Mouse (Mus musculus) kidney, adult 18-20 months (tissue): ENCODE data around the gene Gck.

Source experiments
- DNase-seq: peaks from one replicate; pipeline ENCODE4 v3.0.0; 2021

The Gck gene

DNA sequence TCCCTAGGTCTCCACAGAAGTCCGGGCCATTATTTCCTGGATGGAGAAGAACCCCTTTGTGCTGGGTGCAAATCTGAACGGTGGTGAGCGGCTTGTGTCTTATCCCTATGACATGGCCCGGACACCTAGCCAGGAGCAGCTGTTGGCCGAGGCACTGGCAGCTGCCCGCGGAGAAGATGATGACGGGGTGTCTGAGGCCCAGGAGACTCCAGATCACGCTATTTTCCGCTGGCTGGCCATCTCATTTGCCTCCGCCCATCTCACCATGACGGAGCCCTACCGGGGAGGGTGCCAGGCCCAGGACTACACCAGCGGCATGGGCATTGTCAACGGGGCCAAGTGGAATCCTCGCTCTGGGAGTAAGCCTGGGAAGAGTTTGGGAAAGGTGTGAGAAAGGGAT, 79.8 kb downstream of the Gck start:
- no peak for DNase-seq

DNA sequence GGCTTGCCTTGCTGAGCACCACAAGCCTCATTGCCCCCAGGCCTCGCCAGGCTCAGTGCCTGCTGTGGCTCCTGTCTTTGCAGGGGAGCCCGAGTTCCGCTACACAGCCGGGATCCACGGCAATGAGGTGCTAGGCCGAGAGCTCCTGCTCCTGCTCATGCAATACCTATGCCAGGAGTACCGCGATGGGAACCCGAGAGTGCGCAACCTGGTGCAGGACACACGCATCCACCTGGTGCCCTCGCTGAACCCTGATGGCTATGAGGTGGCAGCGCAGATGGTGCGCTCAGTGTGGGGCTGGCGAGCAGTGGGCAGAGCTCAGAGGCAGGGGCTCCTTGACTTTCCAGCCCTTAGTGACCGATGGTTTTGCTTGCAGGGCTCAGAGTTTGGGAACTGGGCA, 80.5 kb downstream of the Gck start:
- DNase-seq: no peak

DNA sequence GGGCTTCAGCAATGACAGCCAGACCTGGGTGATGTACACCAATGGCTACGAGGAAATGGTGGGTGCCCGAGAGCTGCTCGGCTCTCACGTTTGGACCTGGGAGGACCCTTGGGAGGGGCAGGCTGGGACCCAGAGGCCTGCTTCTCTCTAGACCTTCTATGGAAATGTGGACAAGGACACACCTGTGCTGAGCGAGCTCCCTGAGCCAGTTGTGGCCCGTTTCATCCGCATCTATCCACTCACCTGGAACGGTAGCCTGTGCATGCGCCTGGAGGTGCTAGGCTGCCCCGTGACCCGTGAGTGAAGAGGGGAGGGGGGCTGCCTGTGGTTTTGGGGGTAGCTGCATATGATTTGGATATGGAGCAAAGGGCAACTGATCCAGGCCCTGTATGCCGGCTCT, 81.6 kb downstream of the Gck start:
- peak; percentile 63 for DNase-seq

DNA sequence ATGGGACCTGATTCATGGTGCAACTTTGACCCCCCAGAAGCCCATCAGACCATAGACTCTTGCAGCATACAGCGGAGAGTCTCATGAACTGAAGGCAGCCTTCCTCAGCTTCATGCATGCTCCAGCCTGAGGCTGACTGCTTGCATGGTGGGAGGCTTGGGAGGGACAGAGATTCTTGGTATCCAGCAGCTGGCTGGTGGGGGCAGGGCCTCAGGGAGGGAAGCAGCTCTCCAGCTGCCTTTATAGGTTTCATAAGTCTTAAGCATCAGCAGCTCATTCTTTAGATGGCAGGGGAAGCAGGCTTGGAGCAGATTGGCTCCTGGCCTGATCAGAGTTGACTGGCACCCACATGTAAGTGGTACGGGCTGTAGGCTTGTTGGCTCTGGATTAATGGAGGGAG, 82.7 kb downstream of the Gck start:
- no peak for DNase-seq

DNA sequence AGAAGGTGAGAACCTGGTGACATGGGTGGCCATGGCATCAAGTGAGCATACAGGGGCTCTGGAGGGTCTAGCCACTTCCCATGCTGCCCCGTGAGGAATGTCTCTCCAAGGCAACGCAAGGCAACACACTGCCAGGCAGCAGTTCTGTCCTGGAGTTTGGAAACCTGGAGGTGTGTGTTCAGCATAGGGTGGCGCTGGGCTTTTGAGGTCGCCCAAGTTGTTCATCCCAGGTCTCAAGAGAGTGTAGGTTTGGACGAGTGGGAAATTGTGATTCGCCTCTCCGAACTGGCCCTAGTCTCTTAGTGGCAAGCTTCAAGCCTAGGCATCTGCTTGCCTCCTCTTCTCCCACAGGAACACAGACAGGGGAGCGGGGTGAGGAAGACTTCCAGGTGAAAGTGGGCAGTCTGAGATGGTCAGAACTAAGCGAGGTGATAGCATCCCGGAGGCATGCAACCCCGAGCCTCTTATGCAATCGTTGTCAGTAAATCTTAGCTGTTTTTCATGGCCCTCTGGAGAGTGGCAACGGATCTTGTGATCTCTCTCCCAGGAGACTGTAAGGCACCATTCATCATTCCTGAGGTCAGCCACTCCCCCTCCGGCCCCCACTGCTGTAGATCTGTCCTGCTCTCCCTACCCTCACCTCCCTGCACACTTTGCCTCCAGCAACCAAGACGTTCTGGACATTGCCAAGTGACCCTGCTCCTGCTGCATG, 87.3 kb downstream of the Gck start:
- peak; percentile 64 for DNase-seq

DNA sequence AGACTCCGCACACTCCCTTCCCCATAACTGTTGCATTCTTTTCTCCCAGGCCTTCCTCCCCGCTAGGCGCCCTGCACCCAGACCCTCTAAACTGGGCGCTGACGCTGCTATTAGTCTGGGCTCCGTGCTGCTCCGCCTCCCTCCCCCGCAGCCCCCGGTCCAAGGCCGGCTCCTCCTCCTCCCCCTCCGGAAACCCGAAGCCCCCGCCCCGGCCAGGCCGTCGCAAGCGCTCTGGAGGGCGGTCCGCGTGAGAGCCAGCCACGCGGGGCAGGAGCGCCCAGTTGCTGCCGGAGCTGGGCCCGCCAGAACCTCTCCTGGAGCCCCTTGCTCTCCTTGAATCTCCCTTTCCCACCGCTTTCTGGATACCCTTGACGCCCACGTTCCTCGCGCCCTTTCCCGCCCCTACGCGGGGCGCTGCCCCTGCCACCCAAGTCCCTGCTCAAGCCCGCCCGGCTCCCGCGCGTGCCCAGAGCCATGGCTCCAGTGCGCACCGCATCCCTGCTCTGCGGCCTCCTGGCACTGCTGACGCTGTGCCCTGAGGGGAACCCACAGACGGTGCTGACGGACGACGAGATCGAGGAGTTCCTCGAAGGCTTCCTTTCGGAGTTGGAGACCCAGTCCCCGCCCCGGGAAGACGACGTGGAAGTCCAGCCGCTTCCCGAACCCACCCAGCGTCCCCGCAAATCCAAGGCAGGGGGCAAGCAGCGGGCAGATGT, 88.0 kb downstream of the Gck start, which contains the start of gene Aebp1:
Gene Aebp1 (plus strand): TSS at position 270 of the 716 bp plus-strand sequence.
- peak; percentile 60 for DNase-seq

DNA sequence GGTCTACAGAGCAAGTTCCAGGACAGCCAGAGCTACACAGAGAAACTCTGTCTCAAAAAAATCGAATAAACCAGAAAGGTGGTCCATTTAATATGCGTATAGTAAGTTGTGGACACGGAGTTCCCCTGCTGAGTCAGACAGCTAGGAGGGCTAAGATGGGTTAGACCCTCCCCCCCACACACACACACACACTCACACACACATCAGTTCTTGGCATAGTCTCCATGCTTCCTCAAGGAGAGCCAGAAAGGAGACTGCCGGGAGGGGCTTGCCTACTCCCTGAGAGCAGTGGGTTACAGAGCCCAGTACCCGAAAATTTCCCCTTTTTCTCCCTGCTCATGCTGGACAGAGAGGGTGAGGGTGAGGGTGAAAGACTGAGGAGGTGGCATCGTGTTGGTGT, 89.2 kb downstream of the Gck start:
- DNase-seq: no peak

DNA sequence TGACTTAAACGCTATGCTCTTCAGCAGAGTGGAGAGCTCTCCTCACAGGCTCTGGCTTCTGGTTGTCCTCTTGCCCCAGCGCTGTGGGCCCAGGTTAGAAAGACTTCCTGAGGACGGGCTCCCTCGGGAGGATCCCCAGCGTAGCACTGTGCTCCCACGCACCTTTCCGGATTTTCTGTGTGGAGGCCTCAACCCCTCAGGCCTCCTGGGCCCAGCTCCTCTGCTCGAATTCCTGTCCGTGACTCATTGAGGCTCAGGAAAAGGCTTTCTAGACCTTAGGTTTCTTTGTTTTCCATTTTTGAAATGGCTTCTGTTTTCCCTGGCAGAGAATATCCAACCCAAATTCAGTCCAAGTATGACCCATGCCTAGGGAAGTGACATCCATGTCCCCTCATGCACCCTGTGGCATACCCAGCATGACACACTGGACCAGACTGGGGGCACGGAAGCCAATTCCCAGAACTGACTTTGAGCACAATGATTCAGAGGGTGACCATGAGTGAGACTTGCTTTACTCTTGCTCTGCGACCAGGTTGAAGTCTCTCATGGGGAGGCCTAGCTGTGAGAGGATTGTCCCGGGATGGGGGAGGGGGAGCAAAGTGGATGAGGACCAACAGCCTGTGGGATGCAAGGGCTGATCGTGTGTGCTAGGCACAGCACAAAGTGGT, 89.9 kb downstream of the Gck start:
- DNase-seq: no peak

DNA sequence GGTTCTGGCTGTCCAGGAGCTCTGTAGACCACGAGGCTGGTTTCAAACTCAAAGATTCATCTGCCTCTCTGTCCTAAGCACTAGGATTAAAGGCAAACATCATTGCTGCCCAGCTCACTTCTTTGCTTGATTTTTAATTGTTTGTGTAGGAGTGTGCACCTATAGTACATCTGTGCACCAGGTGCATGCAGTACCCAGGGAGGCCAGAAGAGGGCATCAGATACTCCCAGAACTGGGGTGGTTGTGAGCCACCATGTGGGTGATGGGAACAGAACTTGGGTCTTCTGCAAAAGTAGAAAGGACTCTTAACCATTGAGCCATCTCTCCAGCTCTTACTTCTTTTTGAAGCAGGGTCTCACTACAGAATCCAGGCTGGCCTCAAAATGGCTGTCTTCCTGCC, 91.2 kb downstream of the Gck start:
- DNase-seq: no peak

DNA sequence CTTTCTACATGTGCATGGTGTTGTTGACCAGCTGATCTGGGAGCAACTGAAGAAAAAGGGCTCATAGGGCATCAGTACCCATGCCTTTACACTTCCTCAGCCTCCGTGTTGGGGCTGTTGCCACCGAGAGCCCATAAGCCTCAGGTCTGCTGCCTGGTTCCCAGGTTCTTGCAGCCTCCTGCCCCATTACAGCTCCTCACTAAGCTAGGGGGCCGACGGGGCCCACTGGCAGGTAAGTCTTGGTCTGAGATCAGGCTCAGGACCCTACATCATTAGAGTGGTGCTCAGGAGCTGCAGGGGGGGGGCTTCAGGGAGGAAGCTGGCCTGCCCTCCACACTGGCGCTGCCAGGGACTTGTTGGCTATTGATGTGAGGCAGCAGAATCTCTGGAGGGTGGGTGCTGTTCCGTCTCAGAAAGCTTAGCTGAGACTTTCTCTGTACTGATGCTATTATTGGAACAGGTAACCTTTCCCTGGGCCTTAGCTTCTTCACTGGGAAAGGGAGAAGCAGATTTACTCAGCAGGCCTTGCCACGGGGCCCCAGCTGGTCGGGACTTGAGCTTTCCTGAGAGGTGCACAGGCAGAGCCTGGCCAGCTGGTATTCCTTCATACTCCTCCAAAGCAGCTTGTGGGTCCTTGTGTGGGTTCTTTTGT, 93.3 kb downstream of the Gck start:
- DNase-seq: no peak

DNA sequence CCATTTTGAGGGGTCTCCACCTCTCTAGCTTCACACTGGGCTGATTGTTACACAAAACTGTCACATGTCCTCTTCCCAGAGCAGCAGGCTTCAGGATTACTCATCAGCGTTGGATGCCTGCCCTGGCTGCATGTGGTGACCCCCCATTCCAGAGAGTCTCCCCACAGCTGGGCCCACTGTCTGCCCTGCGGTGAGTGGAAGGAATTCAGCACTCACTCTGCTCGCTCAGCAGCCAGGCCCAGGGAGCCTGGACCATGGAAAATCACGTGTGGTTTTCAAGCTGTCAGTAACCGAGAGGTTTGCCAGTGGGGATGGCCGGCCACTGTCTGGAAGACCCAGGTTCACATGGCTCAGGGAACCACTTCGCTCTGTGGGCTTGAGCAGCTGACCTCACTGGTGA, 94.0 kb downstream of the Gck start:
- no peak for DNase-seq

DNA sequence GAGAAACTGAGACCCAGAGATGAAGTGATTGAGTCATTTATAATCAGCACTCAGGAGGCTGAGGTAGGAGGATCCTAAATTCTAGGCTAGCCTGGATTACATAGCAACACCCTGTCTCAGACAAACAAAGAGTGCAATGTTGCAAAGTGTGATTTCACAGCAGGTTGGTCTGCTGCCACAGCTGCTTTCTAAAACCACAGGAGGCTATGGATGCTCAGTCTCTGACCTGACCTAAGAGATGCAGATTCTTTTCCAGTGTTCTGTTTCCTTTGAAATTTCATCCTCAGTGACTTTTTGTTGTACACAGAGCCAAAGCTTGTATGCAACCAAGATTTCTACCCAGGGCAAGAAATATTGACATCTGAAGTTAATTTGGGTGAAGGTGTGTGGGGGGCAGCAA, 94.4 kb downstream of the Gck start:
- no peak for DNase-seq

DNA sequence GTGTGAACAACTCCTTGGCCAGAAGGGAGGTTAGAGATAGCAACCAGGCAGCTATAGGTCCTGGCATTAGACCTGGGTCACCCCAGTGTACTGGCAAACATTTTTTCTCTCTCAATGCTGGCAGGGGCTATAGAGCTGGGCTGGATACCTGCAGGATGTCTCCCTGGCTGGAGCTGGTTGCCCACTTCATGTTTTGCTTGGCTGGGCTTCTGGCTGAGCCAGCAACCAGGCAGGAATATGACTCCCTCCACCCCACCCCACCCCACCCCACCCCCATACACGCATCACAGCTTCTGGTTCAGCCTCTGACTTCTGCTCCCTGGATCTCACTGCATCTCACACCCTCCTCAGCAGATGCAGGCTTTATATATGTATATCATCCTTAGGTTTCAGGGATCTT, 97.6 kb downstream of the Gck start:
- DNase-seq: no peak

DNA sequence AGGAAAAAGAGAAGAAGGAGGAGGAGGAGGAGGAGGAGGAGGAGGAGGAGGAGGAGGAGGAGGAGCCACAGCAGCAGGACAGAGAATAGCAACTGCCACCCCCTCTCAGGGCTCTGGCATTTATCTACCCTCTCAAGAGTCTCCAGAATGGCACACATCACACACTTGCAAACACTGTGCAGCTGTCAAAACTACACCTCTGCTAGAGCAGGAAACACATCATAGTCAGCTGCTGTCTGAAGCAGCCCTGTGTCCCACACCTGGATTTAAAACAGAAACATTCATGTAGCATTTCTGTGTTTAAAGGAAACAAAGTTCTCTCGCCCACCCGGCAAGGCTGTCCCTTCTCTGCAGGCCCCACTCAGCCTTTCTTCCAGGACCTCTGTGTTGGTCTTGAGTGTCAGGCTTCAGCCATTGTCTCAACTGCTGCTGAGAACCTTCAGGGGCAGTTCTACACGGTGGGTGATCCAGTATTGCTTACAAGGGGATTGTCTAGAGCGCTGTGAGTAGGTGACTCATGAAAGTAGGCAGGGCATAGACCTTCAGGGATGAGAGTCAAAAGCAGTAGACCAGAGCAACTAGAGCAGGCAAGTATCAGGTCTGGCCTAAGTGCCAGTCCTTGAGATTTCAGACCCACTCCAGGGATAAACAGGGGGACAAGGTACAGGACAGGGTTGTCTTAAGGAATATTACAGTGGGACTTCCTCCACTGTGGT, 98.7 kb downstream of the Gck start:
- DNase-seq: no peak
